Mouse (Mus musculus): ENCODE data around the gene Glcci1.
"Not testable (repeated sequence)": the region's sequence is repeated elsewhere in the genome, so short reads cannot be mapped to it uniquely, and the experiment has no call there.

The Glcci1 gene

DNA sequence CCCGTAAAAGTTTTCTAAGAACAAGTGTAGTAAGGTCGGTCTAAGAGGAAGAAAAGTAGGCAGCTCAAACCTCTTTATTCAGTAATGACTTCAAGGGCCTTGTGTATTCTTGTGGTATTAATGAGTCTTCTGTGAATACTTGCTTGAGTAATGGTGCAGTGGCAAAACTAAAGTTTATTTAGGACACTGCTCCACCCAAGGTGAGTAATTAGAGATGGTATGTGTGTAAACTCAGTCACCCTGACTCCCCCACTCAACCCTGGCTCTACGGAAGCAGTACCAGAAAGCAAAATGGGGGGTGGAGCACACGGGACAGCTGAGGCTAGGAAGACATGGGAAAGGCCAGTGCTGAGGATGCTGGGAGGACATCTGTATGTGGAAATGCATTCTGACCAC is 13.6 kb upstream of the Glcci1 start:
- DNase-seq, result no peak

DNA sequence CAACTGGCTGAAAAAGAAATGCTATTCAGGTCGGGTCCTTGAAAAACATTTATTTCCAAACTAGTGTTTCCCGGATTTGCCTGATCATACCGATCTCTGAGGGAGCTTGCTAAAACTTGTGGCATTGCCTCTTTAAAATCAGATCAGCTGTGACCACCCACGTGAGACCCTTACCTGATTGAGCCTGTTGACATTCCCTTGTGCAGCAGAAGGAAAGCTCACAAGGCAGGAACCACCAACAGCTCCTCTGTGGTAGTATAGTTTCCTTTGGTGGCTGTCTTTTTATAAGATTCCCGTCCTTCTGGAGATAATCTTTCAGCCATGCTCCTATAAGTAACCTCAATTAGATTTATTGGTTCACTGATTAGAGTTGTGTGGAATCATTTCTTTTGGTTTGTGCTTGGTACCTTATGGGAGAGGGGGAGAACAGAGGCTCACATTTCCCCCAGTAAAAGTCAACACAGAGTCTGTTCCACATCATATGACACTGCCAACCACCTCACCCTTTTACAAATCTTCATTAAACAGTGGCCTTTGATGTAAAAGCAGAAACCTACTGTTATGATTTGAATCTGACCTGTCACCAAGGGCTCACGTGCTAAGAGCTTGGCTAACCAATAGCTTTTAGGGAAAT is 12.0 kb upstream of the Glcci1 start:
- no peak for DNase-seq

DNA sequence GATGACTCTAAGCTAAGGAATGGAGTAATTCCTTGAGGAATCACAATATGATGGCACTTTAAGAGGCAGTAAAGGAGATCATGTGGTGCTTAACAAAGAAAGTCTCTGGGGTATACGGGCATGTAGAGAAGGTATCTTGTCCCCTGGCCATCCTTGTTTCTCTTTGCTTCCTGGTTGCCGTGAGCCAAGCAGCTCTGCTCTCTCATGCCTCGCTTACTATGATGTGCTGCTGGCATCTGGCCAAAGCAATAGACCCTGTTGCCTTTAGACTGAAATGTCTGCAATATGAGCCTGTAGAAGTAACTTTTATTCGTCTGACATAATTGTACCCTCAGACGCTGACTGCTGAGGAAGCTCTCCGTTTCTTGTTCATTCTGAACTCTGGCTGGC is 11.5 kb upstream of the Glcci1 start:
- no peak for DNase-seq

DNA sequence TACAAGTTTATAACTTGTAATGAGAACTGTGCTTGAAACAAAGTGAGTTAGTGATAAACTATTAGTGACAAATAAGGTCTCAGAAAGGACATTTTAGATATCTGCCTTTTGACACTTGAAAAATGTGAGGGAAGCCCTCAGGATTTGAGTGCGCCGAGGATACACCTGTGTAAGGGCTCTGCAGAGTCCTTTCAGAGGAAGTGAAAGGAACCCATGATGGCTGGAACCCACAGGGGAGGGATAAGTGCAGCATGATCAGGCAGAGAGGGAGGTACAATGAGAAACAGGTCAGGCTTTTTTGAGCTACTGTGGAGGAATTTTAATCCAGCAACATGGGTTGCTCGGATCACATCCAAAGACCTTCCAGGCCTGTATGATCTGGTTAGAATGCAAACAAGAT is 10.4 kb upstream of the Glcci1 start:
- no peak for DNase-seq

DNA sequence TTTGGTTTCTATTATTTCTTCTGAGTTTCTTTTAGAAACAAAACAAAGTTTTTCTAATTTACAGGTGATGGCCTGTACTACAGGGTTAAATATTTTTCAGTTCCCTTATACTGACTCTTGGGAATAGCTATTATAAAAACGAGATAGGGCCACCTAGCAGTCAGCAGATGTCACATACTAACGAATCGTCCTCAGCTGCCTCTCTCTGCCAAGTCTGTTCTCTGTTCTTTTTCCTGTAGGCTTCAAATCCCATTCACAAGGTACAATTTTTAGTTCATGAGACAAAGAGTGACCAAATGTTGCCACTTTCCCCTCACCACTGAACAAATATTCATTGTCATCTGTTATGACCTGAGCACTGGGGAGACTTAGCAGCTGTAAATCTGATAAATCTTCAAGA is 5.4 kb upstream of the Glcci1 start:
- DNase-seq, result no peak

DNA sequence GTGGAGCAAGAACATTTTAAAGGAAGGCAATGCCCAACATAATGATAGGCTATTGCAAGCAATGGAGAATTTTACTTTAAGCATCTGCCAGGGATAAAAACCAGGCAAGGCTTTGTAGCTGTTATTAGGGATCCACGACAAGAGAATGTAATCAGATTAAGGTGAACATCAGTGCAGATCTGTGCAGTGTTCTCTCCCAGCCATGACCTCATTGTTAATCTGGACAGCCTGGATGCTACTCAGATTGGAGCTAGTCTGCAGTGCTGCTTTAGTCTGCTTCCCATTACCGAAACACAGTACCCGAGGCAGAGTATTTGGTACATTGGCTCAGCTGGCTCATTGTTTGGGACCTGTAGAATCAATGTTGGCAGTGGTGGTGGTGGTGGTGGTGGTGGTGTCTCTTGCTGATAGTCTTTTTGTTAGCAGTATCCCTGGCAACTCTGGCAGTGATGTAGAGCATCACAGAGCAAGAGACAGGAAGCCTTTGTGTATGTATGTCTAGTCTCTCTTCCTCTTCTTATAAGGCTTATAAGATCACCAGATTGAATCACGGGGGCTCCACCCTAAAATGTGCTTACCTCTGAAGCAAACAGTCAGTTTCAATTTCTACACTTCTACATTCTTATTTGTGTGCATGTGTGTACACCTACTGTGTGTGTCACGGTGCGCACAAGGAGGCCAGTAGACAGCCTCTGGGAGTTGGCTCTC is 4.7 kb upstream of the Glcci1 start:
- DNase-seq, result peak; percentile 44

DNA sequence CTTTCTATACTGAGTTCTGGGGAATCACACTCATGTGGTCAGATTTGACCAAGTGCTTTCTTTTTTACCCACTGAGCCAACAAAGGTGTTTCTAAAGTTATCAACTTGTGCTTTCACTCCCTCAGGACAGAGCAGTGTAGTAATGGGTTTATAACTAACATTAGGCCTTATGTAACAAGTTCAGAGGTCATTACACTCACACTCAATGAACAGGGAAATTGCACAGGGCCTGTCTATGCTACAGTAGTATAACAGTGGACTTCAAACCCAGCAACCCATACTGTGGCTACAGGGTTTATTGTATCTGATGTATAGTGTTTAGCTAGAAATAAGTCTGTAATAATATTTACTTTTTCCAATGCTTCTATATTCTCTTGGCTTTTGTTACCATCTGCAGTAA is 2.8 kb upstream of the Glcci1 start:
- DNase-seq, result no peak

DNA sequence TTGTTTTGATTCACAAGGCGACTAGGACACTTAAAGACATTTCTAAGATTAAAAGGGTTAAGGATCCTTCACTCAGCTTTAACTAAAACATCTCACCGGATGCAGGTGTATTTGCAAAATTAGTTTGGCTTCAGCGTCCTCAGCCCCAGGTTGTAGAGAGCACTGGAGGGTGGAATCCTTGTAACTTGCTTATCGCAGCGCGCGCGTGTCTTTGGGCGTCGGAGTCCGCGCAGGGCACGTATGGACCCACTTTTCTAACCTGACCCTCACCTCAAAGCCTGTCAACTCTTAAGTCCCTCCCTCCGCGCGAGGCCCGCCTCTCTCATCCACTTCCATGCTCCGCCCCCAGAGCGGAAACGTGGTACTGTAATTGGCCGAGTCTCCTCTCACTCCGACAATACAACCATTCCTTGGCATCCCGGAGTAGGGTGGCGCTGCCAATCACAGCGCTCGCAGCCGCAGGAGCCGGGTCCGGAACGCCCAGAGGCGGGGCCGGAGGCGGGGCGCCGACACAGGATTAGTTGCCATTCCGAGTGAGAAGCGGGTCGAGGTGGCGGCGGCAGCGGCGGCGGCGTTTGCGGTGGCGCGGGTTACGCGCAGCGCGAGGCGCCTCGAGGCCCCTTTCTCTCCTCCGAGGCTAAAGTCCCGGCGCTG is 390 bp upstream of the Glcci1 start:
- DNase-seq, result peak; percentile 99

DNA sequence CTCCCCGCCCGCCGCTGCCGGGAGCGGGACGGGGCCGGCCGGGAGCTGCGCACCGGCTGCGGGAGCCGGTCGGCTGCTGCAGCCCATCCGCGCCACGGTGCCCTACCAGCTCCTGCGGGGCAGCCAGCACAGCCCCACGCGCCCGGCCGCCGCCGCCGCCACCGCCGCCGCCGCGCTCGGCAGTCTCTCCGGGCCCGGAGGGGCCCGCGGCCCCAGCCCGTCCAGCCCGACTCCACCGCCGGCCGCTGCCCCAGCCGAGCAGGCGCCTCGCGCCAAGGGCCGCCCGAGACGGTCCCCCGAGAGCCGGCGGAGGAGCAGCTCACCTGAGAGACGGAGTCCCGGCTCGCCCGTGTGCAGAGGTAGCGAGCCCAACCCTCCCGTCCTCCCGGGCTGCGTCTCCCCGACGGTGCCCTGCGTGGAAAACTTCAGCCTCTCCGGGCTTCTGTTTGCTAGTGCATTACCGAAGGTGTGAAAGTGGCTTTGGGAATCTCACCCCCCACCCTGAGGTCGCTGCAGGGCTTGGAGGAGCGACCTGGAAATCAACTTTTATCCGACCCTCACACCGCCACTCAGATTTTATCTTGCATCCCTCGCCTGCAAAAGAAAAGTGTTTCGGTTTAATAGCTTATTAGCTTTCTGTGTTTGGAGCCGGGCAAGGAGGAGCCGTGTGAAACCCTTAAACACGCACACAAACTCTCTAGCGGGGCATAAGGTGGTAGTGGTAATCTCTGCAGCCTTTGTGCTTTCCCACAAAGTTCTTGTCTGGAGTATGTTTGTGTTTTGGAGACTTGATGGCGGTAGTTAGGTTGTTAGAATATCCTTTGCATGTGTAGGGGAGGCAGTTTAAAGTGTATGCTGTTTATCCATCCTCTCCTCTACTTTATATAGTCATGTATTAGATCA is 812 bp downstream of the Glcci1 start:
- peak; percentile 77 for DNase-seq

DNA sequence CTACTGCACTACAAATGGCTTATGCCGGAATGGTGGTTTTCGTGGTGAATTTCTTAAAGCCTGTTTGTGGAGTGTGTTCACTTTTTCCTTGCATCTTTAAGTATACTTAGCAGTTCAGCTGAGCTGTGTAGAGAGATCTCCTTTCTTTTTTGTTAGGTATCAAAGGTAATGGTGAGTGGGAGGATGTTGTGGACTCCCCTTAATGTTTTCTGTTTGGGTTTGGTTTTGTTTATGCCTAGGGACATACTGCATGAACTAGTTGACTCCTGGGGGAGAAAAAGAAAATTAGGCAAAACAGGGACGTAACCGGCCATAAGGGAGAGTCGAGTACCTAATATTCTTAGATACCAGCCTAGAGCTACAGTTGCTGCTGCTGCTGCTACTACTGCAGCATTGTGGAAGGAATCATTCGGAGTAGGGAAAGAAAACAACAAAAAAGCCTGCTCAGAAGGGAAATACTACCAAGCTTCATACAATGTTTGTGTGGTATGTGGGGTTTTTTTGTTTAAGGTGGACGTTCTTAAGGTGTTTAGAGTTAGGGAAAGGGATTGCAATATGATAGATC is 1.5 kb downstream of the Glcci1 start:
- no peak for DNase-seq

DNA sequence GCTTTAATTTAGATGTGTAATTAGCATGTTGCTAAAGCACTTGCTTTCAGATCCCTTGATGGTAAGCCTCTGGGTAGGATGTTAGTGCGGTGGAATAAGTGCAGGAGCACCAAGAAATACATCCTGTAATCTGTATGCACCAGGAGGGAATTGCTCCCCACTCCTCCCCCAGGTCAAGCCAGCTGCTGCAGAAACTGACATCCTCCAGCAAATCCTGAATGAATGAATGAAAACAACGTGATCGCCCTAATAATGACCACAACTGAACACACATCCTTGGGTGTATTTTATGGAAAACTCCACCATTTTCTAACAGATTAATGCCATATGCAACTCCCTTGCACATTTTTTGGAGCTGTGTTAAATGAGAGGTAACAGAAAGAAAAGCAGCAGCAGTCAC is 2.0 kb downstream of the Glcci1 start:
- DNase-seq, result peak; percentile 46

DNA sequence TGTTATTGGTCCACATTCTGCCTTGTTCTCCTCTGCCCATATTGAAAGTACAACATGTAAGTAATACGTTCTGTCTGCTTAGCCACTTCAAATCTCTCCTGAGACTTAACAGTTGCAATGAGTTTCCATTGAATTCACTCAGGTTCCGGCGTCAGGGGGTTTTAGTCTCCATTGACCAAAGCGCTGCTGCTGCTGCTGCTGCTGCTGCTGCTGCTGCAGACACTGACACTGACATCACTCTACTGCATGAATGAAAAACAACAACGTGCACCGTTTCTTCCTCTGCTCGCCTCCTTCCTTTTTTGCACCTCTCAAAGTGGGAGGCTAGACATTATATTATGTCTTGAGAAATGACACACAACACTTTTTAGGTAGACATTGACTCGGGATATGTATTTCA is 3.0 kb downstream of the Glcci1 start:
- DNase-seq, result peak; percentile 59

DNA sequence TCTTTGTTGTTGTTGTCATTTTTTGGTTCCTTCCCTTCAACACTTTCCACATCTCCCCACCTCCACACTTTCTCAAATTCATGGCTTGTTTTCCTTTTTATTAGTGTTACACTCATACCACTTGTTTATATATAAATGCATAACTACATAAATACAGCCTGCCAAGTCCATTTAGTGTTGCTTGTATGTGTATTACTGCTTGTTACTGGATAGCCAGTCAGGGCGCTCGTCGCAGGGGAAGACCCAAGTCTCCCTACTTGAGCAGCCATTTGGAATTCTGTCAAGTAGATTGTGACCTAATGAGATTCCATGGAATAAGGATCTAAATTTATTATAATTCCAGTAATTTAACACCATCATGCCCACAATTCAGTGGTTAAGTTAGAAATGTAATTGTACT is 10.3 kb downstream of the Glcci1 start:
- no peak for DNase-seq

DNA sequence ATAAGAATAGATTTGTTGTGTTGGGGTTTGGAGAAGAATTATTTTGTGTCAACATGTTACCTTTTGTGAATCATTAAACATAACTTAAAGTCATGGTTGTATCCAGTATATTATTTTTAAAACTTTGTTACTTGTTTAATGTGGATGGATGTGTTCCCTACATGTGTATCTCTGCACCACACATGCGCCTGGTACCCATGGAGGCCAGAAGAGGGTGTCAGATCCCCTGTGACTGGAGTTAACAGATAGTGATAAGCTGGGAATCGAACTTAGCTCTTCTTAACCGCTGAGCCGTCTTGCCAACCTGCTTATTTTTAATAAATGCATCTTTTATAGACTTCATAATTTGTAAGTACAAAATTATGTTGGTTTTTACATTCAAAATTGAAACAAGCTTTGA is 11.8 kb downstream of the Glcci1 start:
- no peak for DNase-seq

DNA sequence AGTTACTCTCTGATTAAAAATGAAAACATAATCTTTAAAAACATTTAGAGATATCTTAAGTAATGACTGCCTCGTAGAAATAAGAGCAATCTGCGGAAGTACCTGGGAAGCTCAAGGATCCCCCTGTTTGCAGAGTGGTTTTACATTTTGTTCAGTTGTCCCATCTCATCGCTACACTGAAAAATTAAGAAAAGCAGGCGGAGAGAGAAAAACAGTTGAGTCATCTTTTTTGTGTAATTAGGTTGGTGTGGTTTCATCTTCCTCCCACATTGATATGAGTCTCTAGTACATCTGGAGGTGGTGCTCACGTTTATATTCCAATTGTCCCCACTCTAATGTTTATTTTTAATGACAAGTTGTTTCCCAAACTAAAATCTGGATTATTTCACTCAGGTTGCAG is 15.3 kb downstream of the Glcci1 start:
- no peak for DNase-seq

DNA sequence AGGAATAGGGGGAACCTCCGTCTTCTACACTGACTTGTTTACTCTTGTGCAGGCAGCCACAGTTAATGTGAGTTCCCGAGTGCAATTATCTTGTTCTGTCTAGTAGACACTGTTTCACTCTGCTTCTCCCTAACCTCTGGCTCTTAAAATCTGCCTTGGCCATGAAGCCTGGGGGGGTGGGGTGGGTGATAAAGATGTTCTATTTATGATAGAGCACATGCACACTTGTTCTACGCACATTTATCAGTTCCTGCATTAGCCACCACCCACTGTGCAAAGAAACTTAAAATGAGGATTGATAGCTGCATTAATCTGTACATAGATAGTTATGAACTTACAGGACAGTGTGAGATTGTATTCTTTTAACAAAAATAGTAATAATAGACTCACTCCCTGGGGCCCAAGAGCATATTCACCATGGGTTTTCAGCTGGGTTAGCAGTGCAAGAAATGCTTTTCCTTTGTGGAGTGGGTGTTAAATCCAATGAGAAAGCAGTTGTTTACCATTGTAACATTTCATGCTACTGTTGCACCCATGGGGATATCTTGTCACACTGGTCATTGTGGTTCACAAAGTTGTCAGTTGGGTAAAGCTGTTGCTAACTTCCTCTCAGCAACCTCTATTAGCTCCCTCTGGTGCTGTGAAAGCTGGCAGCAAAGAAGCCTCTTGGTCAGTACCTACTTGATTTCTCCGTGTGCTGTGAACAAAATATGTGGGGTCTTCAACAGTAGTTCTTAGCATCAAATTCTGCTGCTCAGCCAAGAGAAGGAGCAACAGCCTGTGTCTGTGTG is 21.9 kb downstream of the Glcci1 start:
- no peak for DNase-seq

DNA sequence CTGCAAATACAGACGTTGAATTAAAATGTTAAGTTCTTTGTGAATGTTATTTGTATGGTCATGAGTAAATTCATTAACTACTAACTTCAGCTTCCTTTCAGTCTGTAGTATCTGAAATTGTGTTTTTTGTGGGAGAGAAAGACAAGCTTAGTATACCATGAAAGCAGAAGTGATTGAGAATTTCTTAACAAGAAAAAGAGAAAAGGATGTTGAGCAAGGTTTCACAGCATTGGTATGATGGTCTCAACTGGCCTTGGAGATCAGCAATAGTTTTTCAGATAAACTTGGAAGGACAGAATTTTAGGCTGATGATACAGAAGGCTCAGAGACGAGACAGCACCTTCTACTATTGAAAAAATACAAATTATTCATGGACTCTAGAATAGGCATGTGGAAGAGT is 27.5 kb downstream of the Glcci1 start:
- DNase-seq, result no peak

DNA sequence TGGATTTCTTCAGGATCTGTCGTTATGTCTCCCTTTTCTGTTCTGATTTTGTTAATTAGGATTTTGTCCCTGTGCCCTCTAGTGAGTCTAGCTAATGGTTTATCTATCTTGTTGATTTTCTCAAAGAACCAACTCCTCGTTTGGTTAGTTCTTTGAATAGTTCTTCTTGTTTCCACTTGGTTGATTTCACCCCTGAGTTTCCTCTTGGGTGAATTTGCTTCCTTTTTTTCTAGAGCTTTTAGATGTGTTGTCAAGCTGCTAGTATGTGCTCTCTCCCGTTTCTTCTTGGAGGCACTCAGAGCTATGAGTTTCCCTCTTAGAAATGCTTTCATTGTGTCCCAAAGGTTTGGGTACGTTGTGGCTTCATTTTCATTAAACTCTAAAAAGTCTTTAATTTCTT is 32.1 kb downstream of the Glcci1 start:
- DNase-seq, result not testable (repeated sequence)

DNA sequence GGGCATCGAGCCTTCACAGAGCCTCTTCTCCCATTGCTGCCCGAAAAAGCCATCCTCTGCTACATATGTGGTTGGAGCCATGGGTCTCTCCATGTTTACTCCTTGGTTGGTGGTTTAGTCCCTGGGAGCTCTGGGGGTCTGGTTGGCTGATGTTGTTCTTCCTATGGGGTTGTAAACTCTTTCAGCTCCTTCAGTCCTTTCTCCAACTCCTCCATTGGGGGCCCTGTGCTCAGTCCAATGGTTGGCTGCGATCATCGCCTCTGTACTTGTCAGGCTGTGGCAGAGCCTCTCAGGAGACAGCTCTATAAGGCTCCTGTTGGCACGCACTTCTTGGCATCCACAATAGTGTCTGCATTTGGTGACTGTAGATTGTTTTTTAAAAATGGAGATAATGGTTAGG is 35.4 kb downstream of the Glcci1 start:
- DNase-seq, result no peak

DNA sequence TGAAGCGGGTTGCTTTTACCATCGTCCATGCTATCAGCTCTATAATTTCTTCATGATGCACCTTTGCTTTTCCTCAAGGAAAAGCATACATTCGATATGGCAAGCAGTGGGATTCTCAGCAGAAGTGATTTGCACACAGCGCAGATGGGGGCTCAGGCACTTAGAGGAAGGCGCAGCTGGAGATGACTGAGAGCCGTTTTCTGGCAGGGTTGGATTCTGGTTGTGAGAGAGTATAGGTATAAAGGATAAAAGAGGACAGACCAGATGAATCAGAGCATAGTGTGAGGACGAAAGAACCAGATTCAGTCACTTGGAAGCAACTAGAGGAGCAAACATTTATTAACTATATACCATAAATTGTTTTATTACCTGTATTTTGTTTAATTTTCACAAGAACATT is 36.4 kb downstream of the Glcci1 start:
- DNase-seq, result no peak

DNA sequence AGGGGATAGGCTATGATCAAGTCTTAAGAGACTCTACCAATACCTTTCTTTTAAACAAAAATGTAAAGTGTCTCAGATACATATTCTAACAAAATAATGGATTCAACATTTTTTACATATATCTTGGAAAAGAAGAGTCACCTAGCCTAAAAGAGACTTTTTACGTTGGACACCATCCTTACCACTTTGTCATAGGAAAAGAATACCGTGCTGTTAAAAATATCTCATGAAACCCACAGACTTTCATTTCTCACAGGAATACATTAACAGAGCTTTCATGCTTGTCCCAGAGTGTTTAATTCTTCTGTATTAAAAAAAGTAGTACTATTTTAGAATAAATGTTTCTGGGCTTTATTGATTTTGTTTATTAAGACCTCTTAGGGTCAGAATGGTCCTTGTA is 41.8 kb downstream of the Glcci1 start:
- no peak for DNase-seq

DNA sequence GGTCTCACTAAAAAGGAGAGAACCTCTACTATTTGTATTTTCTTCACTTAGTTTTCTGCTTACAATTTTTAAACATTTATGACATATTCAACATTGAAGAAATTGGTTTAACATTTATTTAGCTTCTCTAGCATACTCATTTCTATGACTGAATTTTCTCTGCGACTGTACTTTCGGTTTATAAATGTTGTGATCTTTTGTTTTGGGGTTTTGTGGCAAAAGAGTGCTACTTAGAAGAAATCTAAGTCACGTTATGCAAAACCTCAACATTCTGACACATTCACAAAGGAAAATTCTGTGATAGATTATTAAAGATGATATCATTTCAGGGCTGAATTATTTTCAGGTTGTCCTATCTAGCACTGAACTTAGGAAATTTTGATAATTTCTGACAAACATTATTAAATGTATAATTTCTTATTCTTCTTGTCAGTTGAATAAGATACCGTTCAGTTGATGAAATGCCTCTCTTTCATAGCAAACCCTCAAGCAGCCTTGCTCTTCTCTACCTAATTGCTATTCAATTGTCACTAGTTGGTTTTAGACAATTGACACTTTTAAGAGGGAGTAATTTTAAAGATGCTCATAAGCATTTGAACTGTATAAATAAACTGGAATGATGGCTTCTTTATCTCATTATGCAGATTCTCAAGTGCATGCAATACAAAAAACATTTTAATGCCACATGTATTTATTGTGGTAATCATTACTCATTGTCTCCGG is 47.6 kb downstream of the Glcci1 start:
- no peak for DNase-seq

Data from thymus, postnatal 4 days (tissue).